Mouse (Mus musculus): ENCODE data around the gene Arhgef28. TPM values are rescaled to one million over a fixed set of nuclear protein-coding genes. Genes with fewer than 3 reads are reported as not detected.

Gene Arhgef28
- total RNA-seq, 2 experiments from 2014 or later: 92.7 to 103 TPM

DNA sequence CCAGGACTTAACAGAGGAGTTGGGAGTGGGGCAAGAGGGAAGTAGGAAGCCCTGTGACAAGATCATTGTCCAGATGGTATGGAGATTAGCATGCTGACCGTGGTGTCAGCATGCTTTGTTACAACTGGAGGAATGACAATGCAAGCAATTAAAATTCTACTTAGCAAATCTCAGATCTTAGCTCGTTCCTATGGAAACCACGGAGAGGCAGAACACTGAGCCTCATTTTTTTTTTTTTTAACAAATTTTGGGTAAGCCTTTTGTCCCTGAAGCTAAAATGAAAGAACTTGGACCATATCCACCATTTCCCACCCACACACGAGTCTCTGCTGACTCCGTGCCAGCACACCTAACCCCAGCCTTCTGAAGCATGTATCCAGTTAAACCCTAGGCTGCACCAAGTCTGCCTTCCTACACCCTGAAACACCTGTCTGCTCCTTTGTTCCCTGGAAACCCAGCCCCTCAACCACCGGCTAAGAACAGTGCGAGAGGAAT is 246.8 kb downstream of the Arhgef28 start:
- DNase-seq: no peak

DNA sequence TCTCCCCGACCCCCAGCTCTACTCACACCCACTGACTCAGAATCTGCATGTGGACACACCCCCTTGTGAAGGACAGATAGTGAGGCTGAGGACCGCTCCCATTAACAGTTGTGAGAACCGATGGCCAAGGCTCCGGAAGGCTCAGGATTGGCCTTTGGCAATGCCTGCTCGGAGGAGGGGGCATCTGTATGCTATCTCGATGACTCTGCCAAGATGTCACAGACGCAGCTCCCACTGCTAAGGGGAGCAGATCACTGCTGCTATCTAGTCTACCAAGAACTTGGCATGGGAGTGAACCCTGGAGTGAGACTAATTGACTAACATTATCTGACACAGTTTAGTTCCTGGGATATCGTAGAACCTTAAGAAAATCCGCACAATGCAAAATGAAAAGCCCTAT is 250.5 kb downstream of the Arhgef28 start:
- no peak for DNase-seq

DNA sequence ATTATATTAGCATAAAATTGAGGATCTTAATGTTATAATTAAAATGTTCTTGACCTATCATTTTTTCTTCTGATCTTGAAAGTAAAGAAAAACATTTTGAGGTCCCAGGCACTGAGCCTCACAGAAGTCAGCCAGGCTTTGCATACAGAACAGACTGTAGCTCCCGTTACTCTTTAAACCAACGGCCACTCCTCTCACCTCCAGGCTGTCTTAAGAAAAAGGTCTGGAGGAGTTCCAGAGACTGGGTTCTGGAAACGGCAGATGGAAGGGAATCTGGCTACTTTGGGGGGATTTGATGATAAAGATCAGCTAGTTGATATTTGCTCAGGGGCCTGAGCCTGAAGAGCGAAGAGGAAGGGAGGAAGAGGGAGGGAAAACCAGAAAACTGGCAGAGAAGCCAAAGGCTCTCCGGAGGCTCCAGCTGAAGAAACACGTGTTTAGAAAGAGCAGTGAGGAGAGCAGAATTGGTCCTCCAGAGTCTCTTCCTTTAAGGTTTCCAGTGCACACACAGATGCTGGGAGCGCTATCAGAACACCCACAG is 251.2 kb downstream of the Arhgef28 start:
- DNase-seq: no peak

DNA sequence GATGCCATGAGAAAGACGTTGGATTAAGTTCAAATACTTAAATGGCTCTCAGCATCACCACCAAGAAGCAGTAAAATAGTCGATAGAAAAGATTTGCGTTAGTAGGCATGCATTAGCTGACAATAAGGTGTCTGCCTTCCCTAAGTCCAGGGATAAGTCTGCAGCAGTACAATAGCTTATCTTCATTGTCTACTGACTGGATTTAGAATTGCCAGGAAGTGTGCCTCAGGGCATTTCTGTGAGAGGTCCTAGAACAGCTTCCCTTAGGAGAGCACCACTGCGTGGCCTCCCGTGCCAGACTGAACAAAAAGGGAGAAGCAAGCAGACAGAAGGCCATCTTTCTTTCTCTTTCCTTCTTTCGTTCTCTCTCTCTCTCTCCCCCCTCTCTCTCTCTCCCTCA is 252.2 kb downstream of the Arhgef28 start:
- DNase-seq: no peak

- no peak for DNase-seq
These were observed 252.7 kb downstream of the Arhgef28 start for GRCm38 (mm10) chr13:97953526-97953925.

DNA sequence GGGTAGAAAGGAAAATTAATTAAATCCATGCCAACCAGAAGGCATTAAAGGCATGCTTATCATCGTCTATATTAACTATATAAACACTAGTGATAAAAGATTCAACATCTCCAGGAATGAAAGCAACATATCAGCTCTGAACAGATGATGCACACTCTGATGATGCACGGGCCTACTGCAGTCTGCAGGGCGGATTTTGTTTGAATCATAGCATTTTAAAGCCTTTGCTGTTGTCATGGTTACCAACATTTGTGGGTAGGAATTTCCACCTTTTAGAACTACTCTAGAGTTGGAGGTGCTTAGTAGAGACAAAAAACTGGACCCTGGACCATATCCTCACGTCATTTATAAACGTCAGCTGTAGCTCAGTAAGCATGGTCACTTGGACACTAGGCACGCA is 257.4 kb downstream of the Arhgef28 start:
- DNase-seq: no peak

- no peak for DNase-seq
These were observed 258.6 kb downstream of the Arhgef28 start for GRCm38 (mm10) chr13:97947598-97947997.

DNA sequence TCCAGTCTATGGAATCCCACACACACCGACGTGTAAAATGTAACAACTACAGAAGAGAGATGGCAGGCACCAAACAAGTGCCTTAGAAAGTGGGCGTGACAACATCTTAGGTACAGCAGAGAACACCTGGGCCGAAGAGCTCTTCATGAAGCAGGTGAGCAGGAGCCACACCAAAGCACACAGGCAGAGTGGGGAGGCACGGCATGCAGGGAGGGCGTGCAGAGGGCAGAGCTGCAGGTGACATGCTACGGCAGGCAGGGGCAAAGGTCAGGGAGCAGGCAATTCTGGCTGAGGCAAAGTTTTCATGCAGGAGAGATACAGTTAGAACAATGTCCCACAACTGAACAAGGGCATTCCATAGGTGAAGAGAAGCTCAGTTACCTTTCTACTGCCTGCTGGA is 259.8 kb downstream of the Arhgef28 start:
- DNase-seq: no peak

DNA sequence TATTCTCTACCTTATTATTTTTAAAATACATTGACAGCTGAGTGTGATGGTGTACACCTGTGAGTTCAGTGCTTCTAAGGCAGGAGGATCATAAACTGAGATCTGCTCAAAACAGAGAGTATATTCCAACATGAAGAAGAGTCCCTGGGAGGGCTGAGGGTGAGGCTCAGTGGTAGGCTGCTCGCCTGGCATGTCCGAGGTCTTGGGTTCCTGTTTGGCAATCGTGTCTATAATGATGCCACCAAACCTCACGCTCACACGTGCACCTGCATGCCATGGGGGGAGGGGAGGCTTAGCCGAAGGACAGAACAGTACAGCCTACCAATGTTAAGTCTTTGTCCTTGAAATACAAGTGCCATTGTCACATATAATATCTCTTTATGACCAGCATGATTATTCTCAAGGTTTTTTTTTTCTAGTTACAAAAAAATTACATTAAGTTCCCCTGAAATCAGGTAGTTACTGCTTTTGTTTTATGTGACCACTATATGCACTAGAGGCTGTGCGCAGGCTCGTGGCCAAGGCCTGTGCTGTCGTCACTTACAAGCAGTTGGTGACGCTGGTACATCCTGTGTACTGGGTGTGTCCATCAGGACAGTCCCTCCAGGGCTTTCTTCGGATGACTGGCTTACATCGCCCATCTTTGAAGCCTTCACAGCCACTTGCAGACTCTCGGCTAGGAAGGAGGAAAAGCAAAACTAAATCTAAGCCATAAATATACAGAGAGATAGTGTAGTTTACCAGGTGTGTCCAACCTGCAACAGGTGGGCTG is 264.1 kb downstream of the Arhgef28 start:
- no peak for DNase-seq

DNA sequence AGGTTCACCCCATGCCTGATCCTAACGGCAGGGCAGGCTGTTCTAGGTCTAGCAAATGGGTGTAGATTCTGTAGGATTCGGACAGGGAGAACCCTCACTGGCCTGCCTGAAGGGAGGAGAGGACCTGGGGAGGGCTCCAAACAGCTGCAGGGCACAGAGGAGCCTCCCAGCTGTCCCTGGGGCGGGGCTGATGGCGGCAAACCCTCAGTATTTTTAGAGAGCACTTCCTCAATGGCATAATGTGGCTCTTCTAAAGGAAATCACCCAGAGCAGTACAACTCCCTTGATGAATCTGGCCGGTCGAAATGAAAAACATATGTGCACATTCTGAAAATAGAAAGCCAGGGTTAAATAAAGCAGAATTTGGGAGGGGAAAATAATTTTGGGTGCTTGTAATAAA is 265.1 kb downstream of the Arhgef28 start:
- no peak for DNase-seq

GRCm38 (mm10) chr13:97939433-97940160 is 266.6 kb downstream of the Arhgef28 start:
- no peak for DNase-seq

DNA sequence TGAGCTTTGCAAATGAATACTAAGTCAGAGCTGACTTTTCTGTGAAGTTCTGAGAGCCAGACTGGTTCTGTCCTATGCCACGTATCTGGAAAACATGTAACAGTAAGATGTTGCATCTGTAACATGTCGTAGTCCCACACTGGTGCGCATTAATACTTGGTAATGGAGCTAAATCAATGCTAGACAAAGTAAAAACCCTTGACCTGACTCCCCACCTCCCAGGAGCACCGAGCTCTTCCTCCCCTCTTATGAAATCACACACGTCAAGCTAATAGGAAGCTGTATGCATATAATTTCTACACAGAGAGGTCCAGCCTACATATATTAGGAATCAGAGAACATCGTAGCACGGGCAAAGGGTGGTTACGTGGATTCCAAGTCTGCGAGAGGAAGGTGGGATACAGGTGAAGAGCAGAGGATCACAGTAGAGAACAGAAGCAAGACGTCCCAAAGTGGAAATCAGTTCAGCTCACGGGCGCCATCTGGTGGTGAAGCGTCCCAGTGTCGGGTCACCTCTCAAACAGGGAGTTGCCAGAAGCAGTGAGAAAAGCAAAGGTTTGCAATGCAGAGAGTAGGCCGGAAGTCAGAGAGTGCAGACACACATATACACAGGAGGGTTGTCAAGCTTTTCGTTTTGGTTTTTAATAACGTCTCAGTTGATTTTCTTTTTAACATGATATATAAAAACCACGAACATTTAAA is 267.5 kb downstream of the Arhgef28 start:
- DNase-seq: peak; percentile 85 to 86

DNA sequence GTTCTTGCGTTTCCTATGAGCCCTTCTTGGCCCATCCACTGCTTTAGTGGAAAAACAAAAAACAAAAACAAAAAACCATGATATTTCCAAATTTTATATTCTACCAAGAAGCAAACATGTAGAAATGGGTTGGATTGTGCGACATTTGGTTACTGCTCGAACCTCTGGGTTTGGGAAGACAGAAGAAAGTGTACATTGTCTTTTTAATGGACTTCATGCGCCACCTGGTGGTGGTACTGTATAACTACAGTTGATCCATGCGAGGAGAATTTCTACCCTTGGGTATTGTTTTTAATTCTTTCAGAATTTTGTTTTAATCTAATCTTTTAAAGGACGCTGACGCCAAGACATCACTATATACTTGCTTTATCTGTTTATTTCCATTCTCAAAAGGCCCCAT is 268.3 kb downstream of the Arhgef28 start:
- peak in 1 of 2 experiments; percentile 61 for DNase-seq

- DNase-seq: no peak
These were observed 278.1 kb downstream of the Arhgef28 start for GRCm38 (mm10) chr13:97928135-97928497.

DNA sequence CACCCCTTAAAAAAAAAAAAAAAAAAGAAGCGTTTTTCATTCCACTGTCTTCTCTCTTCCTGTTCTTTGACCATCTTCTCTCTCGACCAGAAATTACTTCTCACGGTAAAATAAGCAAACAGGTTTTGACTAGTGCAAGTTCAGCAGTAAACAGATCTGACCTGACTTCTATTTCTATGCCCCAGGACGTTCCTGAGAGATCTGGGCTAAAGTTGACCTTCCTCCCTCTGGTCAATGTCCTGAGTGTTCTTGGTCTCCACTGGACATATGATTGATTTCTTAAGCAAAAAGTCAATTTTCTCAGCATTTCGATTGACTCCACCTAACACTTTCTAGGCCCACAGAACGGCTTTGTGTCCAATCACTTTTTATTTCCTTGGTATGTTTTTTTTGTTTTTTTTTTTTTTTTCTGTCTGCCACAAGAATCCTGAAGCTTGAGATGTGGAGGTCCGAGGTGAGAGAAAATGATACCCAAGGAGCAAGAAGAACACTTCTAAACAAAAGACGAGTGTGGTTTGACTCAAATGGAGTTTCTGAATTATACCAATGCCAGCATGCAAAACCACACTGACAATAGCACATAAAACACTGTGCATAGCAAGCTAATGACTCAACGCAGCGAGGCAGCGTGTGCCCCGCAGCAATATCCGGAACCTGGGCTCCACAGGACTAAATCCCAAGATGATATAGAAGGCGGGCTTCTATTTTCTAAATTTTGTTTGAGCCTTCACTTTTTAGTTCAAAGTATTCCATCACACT is 278.7 kb downstream of the Arhgef28 start:
- no peak for DNase-seq

- DNase-seq: no peak
These were observed 279.9 kb downstream of the Arhgef28 start for GRCm38 (mm10) chr13:97926371-97926770.

GRCm38 (mm10) chr13:97923009-97923408 is 283.2 kb downstream of the Arhgef28 start:
- DNase-seq: peak; percentile 52 to 74

- DNase-seq: no peak
These were observed 286.6 kb downstream of the Arhgef28 start for GRCm38 (mm10) chr13:97919590-97919989.

DNA sequence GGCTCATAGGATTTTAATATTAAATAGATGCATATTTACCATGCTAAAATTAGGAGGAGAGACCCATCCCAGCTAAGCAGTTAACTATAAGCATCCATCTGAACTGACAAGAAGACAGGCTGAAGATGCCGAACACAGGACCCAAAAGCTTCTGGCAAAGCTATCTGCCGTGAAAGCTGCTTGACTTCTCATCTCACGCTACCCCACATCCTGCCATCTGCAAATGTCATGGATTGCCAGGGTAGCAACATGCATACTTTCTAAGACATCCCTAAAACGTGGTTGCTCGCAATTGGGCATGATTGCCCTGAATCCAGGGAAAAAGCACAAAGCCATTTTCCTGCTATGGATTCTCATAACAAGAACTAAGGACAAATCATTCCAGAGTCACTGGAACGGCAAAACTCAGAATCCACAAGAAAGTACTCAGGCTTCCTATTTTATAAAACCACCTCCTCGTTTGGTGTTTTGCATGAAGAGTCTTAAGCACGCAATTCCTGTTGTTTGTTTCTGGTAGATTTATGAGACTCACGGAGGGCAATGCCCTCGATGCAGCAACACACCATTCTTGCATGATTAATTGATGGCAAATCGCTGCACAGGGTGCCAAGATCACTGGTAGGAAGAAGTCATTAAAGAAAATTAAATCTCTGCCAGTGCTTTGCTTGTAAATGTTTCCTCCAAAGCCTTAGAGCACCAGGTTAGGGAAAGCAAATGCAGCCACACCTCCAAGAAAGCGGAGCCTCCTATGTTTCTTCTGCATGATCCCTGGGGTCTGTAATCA is 287.9 kb downstream of the Arhgef28 start:
- no peak for DNase-seq

- DNase-seq: peak; percentile 50 to 61
These were observed 295.2 kb downstream of the Arhgef28 start for GRCm38 (mm10) chr13:97911013-97911412.

DNA sequence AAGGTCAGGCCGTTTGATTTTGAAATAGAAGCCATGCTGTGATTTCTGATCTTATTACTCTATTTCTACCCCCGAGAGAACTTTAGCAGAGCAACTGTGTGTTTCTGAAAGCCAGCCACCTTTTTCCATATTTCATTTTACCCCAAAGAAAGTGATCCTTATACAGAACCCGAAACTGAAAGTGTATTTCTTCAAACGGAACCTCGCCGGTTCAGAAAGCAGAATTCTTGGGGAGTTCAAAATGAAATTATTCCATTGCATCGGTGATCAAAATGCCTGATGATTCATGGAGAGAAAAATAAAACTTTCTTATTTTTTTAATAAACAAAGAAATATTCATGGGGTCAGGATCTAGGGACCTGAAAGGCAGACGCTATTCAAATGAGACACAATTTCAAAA is 303.4 kb downstream of the Arhgef28 start:
- no peak for DNase-seq

Data from layer of hippocampus, postnatal 36 days (tissue).